Mouse (Mus musculus): Measurements from ENCODE around the gene Arl11.

GRCm38 (mm10) chr14:61322740-61323139 is 13.2 kb downstream of the Arl11 start:
- TF ChIP-seq POLR2A (IDR thresholded peaks at IDR 0.05; ENCODE audit: control insufficient read depth in 1 of 2, insufficient read depth in 1 of 2, low read depth in 1 of 2, low read length in 2 of 2, poor library complexity in 1 of 2), result no peak
- TF ChIP-seq KAT2A (conservative IDR thresholded peaks at IDR 0.05; ENCODE audit: low read depth, low read length), result no peak
- TF ChIP-seq CTCF (IDR thresholded peaks at IDR 0.05 in 2 of 3, conservative IDR thresholded peaks at IDR 0.05 in 1 of 3; ENCODE audit: control insufficient read depth in 1 of 3, insufficient read depth in 1 of 3, low read depth in 2 of 3, low read length in 3 of 3, poor library complexity in 1 of 3, severe bottlenecking in 1 of 3), result no peak
- TF ChIP-seq GATA1 (IDR thresholded peaks at IDR 0.05; ENCODE audit: low read depth, low read length), result peak; percentile 86
- peak; percentile 85 for TF ChIP-seq TAL1 (IDR thresholded peaks at IDR 0.05; ENCODE audit: low read length)
